Mouse (Mus musculus): ENCODE data around the gene Ikzf3.

DNA sequence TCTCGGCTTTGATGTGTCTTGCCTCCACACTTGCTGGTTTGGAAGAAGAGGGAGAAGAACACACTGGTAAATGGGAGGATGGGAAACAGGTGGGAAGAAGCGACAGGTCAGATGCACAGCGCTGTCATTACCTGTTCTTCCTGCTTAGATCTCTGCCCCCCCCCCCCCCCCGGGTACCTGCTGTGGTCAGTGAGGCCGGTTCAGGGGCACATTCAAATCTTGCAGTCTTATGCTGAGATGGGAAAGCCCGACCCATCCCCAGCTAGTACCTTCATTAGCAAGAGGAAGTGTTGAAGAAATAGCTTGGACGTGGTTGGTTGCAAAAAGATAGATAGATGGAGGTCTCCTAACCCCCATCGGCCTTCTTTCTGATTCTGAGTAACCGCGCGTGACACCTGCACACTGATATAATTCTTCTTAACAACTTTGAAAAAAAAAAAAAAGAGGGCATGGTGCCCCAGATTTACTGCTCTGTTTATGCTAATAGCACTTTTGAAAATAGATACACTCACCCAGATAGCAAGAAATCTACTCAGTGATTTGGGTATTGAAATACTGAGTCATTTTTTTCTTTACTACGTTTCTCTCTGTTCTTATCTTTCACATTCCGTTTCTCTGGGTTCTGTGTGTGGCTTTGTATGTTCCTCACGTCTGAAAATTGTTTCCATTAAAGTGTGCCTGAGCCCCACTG is 68.7 kb downstream of the Ikzf3 start:
- TF ChIP-seq CTCF (IDR thresholded peaks at IDR 0.05) (no peak), EP300 (IDR thresholded peaks at IDR 0.05) (no peak)

Data from lung, postnatal 0 days (tissue).